Mouse (Mus musculus) erythroblast, embryonic 14.5 days (primary cell): ENCODE data around the gene Trp53i11. TPM values are rescaled to one million over a fixed set of nuclear protein-coding genes. Genes with fewer than 3 reads are reported as not detected.

Experiments used
- H3K27me3 ChIP-seq: 2 replicates; pipeline ENCODE4 v1.6.1; 2012; ENCODE audit warnings: inconsistent platforms; ENCODE audit not compliant: control insufficient read depth
- H3K36me3 ChIP-seq: 2 replicates; pipeline ENCODE4 v1.6.1; 2012; ENCODE audit warnings: mild to moderate bottlenecking, inconsistent platforms; ENCODE audit not compliant: control insufficient read depth
- H3K4me1 ChIP-seq: 2 replicates; pipeline ENCODE4 v1.6.1; 2012; ENCODE audit warnings: inconsistent platforms; ENCODE audit not compliant: control insufficient read depth
- H3K4me3 ChIP-seq: replicated peaks from 2 replicates; pipeline ENCODE3; 2012; ENCODE audit warnings: moderate library complexity, mild to moderate bottlenecking, inconsistent platforms
- H3K9me3 ChIP-seq: 2 replicates; pipeline ENCODE4 v1.6.1; 2012; ENCODE audit warnings: low read length, inconsistent platforms, mixed read lengths; ENCODE audit not compliant: control insufficient read depth
- GATA1 ChIP-seq: IDR thresholded peaks from 2 replicates; pipeline ENCODE4 v1.6.1; 2012; ENCODE audit warnings: low read length, inconsistent platforms, mixed read lengths
- TAL1 ChIP-seq: IDR thresholded peaks from 3 replicates; pipeline ENCODE4 v1.6.1; 2012; ENCODE audit warnings: low read length, inconsistent platforms, mixed read lengths
- polyA plus RNA-seq: library from polyadenylated mRNA; stranded (reverse); fragments of >175 nt; gene quantifications from 2 replicates; pipeline ENCODE4 v1.2.3, GENCODE M21; 2012

The Trp53i11 gene
- polyA plus RNA-seq, 1 experiment, result 0.04 TPM

DNA sequence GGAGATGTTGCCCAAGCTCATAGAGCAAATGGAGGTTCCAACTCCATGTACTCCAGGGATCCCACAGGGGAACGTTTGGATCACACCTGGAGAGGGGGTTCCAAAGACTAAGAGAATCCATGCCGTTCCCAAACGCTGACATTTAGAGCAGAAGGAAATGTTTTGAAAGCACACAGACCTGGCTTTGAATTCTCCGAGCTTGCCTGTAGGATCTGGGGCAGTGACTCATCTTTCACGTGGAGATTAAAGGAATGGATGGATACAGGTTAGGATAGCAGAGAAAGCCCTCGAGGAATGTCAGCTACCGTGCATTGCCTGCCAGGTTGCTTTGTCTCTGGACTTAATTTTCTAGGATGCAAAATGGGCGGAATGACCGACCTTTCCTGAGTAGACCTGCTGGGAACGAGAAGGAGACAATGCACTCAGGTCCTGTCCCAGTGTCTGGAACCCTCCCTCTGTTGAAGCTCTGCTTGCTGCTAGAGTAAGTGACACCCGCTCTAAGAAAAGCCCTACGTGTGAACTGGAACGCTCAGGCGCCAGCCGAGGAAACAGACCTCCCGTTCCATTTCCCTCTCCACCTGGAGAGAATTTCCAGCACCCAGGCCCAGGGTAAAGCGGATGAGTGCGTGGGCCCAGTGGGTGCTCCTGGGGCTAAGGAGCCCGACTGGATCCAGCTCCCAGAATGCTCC is 17.0 kb upstream of the Trp53i11 start:
- no peak overlapping the region for H3K4me3 ChIP-seq
- H3K27me3 ChIP-seq, result no peaks in the 10 kb centered on the region; the same call in 1 of the 2 replicates
- H3K4me1 ChIP-seq, result no peaks in the 10 kb centered on the region
- no peaks in the 10 kb centered on the region for H3K9me3 ChIP-seq
- no peaks in the 10 kb centered on the region for H3K36me3 ChIP-seq
- TF ChIP-seq GATA1, result no peak
- no peak for TF ChIP-seq TAL1

DNA sequence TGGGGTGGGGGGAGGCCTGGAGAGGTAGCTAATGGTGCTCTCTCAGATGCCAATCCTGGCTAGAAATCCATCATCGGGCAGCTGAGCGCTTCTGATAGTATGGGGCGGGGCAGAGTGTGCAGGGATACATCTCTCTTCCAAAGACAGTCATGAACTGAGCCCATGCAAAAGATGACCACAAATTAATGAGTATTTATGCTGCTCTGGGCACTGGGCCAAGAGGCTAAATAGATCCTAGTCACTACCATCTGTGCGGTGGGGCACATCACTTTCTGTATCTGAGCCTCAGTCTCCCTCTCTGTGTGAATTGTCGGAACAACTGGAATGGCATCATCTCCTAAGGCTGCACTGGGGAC is 16.5 kb upstream of the Trp53i11 start:
- no peaks in the 10 kb centered on the region; the same call in 1 of the 2 replicates for H3K27me3 ChIP-seq
- H3K4me1 ChIP-seq, result no peaks in the 10 kb centered on the region

DNA sequence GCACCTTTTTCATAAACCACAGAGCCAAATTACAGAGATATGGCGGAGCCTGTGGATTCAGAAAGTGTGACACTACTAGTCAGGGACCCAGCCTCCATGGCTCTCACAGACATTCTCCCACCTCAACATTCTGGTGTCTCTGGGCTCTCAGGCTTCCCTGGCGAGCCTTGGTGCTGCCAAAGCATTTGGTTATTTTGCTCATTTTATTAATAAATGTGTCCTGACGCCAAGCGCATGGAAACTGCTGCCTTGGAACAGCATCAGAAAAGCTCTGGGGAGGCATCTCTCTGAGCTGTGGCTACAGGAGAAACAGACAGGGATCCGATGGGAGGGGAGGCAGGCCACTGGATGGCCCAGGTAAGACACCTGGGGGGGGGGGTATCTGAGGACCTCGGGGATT is 15.4 kb upstream of the Trp53i11 start:
- H3K36me3 ChIP-seq, result no peaks in the 10 kb centered on the region

More for the DNA sequence above, 16.5 kb upstream of the Trp53i11 start:
- Histone ChIP-seq H3K9me3 (no peaks in the 10 kb centered on the region), H3K36me3 (no peaks in the 10 kb centered on the region), H3K4me3 (no peak overlapping the region)
- TF ChIP-seq TAL1, result no peak
- TF ChIP-seq GATA1, result no peak

DNA sequence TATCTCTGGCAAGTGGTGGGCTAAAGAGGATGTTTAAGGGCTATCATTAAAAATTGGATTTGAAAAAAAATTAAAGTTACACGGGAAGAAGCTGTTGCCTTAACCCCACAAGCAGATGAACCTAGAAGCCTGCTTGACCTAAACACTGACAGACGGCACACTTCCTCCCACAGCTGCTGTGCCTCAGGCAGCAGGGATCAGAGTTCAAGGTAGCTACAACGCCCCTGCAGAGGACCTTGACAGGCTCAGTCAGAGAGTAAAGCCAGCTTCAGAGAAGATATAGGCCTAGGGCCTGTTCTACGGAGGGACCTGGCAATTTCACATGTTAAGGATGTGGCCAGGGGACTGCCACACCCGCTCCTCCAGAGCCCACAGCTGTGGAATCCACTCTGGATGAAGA is 14.9 kb upstream of the Trp53i11 start:
- TF ChIP-seq TAL1, result no peak
- TF ChIP-seq GATA1, result no peak
- Histone ChIP-seq H3K27me3 (peaks cover 14% of the 10 kb centered on the region), H3K4me1 (no peaks in the 10 kb centered on the region), H3K4me3 (no peak overlapping the region), H3K9me3 (no peaks in the 10 kb centered on the region), H3K36me3 (no peaks in the 10 kb centered on the region)

More for the DNA sequence above, 15.4 kb upstream of the Trp53i11 start:
- no peak for TF ChIP-seq GATA1
- no peak for TF ChIP-seq TAL1
- Histone ChIP-seq H3K4me1 (no peaks in the 10 kb centered on the region), H3K9me3 (no peaks in the 10 kb centered on the region), H3K4me3 (no peak overlapping the region), H3K27me3 (peaks cover 11% of the 10 kb centered on the region)

DNA sequence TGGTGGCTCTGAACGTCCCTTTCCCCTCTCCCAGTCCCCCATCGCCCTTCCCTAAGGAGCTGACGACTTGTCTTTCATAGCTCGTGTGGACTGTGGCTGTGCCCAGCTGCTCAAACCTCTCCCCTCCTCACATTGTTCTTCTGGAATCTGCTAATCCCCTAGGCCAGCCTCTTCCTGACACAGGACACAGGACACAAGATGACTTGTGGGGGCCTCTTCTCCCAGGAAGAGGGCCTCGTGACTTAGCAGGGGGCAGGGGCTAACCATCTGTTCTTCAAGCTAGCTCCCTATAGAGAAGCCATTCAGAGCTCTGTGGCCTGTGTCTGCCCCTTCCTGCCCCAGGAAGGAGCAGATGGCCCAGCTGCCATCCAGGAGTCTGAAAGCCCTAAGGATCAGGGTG is 13.2 kb upstream of the Trp53i11 start:
- TF ChIP-seq TAL1 (no peak), GATA1 (no peak)
- Histone ChIP-seq H3K4me3 (no peak overlapping the region), H3K36me3 (no peaks in the 10 kb centered on the region), H3K9me3 (no peaks in the 10 kb centered on the region), H3K27me3 (peaks cover 30% of the 10 kb centered on the region), H3K4me1 (no peaks in the 10 kb centered on the region)

DNA sequence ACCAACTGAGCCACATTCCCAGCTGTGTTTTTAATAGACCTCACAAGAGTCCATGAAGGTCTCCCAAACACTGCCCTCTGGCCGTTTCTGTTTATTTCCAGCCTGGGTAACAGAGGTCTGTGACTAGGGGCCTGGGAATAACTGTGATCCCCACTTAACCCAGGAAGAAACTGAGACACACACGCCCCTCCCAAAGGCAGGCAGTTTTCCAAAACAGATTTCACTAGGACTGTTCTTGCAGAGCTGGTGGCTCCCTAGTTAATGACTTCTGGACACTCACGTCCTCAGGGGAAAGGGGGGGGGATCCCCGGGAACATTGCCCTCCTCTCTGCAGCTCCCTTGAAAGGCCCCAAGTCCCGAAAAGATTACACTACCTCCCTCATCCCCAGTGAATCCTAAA is 12.1 kb upstream of the Trp53i11 start:
- Histone ChIP-seq H3K36me3 (no peaks in the 10 kb centered on the region), H3K9me3 (no peaks in the 10 kb centered on the region), H3K4me1 (no peaks in the 10 kb centered on the region), H3K4me3 (no peak overlapping the region), H3K27me3 (peaks cover 41% of the 10 kb centered on the region)
- no peak for TF ChIP-seq GATA1

DNA sequence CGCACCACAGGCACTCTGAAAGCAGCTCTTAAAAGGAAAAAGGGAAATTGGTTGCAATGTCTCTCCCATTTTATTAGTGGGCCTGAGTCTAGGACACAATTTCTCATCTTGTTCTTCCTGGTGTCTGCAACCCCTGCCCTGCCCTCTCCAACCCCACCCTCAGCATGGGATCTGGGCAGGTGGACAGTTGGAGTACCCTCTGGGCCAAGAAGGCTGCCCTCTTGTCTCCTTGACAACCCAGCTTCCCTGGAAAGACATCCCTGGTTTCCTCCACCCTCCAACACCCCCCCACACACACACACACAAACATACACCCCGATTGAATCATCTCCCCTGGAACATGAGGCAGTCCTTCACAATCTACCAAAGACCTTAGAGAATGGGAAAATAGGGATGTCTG is 11.6 kb upstream of the Trp53i11 start:
- H3K4me3 ChIP-seq, result no peak overlapping the region
- H3K4me1 ChIP-seq, result no peaks in the 10 kb centered on the region
- TF ChIP-seq GATA1 (no peak), TAL1 (no peak)
- H3K9me3 ChIP-seq, result no peaks in the 10 kb centered on the region
- H3K27me3 ChIP-seq, result peaks cover 45% of the 10 kb centered on the region
- no peaks in the 10 kb centered on the region for H3K36me3 ChIP-seq

DNA sequence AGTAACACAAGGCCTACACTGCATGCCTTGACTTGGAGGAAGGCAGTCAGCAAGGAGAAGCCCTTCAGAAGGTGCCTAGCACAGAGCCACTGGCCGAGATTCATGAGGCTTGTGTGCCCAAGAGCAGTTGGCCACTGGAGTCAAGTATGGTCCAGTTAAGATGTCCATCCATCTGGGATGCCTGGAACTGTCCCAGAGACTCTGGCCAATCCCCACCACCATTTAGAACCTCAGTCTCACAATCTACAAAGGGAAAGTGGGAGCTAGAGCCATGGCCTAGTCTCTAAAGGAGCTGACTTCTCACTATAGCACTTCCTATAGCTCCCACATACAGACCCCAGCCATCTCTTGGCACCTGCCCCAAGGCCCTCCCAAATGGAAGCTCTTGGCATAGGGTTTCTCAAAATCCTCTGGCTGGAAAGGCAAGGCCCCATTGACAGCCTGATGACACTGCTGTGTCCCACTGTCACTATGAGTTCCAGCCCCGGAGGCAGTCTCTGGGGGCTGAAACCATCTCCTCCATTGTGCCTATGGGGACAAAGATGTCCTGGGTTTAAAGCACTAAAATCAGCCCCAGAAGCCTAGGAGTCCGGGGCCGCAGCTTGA is 11.1 kb upstream of the Trp53i11 start:
- Histone ChIP-seq H3K27me3 (peaks cover 50% of the 10 kb centered on the region), H3K36me3 (no peaks in the 10 kb centered on the region), H3K4me1 (no peaks in the 10 kb centered on the region), H3K9me3 (no peaks in the 10 kb centered on the region), H3K4me3 (no peak overlapping the region)
- TF ChIP-seq GATA1, result no peak

DNA sequence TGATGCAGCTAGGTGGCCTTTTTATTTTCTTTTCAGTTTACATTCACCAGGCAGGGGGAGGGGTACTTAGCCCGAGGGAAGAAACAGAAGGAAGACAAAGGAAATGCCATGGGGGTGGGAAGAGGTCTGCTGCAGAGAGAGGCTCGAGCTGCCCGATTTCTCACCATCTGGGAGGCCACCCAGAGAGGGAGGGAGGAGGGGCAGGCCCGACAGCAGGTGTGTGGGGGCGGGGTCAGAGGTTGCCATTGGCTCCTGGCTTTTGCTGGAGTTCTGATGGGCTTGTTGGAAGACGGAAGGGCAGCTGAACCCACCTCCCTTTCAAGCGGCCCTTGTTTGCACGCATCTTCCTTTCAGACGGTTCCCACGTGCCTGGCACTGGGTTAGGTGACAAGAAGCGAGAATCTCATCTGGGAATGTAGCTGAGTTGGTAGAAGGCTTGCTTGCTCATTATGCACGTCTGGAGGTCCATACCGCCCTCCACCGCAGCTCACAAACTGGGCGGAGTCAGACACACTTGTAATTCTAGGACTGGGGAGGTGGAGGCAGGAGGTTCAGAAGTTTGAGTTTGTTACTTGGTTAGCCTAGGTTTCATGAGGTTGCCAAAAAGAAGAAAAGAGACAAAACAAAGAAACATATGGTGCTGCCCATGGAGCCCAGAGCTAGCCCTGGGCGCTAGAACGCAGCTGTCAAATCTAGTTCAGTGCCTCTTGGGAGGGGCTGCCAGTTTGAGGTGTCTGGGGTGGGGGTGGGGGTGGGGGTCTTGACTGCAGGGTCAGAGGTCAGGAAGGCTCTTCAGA is 10.3 kb upstream of the Trp53i11 start:
- Histone ChIP-seq H3K27me3 (peaks cover 56% of the 10 kb centered on the region), H3K9me3 (no peaks in the 10 kb centered on the region), H3K4me1 (no peaks in the 10 kb centered on the region), H3K4me3 (no peak overlapping the region), H3K36me3 (no peaks in the 10 kb centered on the region)
- TF ChIP-seq TAL1 (no peak), GATA1 (no peak)
